Mouse (Mus musculus): Measurements from ENCODE around the gene Snd1. TPM values are rescaled to one million over a fixed set of nuclear protein-coding genes. Genes with fewer than 3 reads are reported as not detected.

The Snd1 gene
- polyA plus RNA-seq, 1 experiment from 2014 or later = 127 TPM

GRCm38 (mm10) chr6:28860922-28861321 is 386.0 kb downstream of the Snd1 start:
- Histone ChIP-seq H3K4me2 (replicated peaks; ENCODE audit: low read depth, low read length) (no peak overlapping the region), H3K4me1 (ENCODE audit: control insufficient read depth, insufficient read depth, low read length) (no peaks in the 10 kb centered on the region; the same call in 1 of the 2 replicates), H3K27me3 (ENCODE audit: control insufficient read depth, insufficient read depth, low read length) (no peaks in the 10 kb centered on the region), H3K9me3 (ENCODE audit: control insufficient read depth, low read length) (no peaks in the 10 kb centered on the region), H3K4me3 (ENCODE audit: low read length) (no peak overlapping the region), H3K9ac (ENCODE audit: low read depth, low read length) (no peak overlapping the region), H3K36me3 (ENCODE audit: control insufficient read depth, insufficient read depth, low read length) (no peaks in the 10 kb centered on the region), H3K27ac (ENCODE audit: low read depth, low read length) (no peak overlapping the region)
- no peak for ATAC-seq (ENCODE audit: low FRiP score, low TSS enrichment)
- 33% methylated on average over 2 of the region's 2 CpGs for WGBS

GRCm38 (mm10) chr6:28862304-28862703 is 387.4 kb downstream of the Snd1 start:
- no peaks in the 10 kb centered on the region; the same call in 1 of the 2 replicates for H3K4me1 ChIP-seq (ENCODE audit: control insufficient read depth, insufficient read depth, low read length)
- no peaks in the 10 kb centered on the region for H3K27me3 ChIP-seq (ENCODE audit: control insufficient read depth, insufficient read depth, low read length)
- no peaks in the 10 kb centered on the region for H3K9me3 ChIP-seq (ENCODE audit: control insufficient read depth, low read length)
- no peaks in the 10 kb centered on the region for H3K36me3 ChIP-seq (ENCODE audit: control insufficient read depth, insufficient read depth, low read length)
- H3K4me3 ChIP-seq (ENCODE audit: low read length) = no peak overlapping the region
- no peak overlapping the region for H3K27ac ChIP-seq (ENCODE audit: low read depth, low read length)
- H3K9ac ChIP-seq (ENCODE audit: low read depth, low read length) = no peak overlapping the region
- 0 out of 2 replicates have a peak, but pooled peaks have one; percentile 26 for ATAC-seq (ENCODE audit: low FRiP score, low TSS enrichment)
- no peak overlapping the region for H3K4me2 ChIP-seq (replicated peaks; ENCODE audit: low read depth, low read length)
- WGBS = 66% methylated on average over 8 of the region's 8 CpGs

DNA sequence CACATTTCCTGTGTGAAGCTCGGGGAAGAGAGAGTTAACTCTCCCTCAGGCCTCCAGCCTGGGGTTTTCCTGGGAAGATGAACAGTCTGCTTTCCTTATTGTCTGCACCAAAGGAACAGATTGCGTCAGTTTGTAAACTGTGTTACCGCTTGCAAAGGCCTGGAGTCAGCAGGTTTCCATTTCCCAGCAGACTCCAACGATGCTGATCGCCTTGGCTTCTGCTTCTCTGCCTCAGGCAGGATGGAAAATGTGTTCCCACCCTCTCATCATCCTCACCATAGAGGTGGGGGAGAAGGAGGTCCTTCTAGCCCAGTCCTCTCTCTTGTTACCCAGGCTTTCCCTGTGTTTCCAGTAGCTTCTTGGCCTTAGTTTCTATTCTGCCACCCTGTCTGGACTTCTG is 389.7 kb downstream of the Snd1 start:
- H3K4me1 ChIP-seq (ENCODE audit: control insufficient read depth, insufficient read depth, low read length) = peaks cover 4% of the 10 kb centered on the region; the same call in 1 of the 2 replicates
- no peaks in the 10 kb centered on the region for H3K27me3 ChIP-seq (ENCODE audit: control insufficient read depth, insufficient read depth, low read length)
- H3K9me3 ChIP-seq (ENCODE audit: control insufficient read depth, low read length) = no peaks in the 10 kb centered on the region
- no peak overlapping the region for H3K4me2 ChIP-seq (replicated peaks; ENCODE audit: low read depth, low read length)
- no peak overlapping the region for H3K27ac ChIP-seq (ENCODE audit: low read depth, low read length)
- H3K36me3 ChIP-seq (ENCODE audit: control insufficient read depth, insufficient read depth, low read length) = no peaks in the 10 kb centered on the region
- no peak for ATAC-seq (ENCODE audit: low FRiP score, low TSS enrichment)
- no peak overlapping the region for H3K4me3 ChIP-seq (ENCODE audit: low read length)
- 57% methylated on average over 5 of the region's 5 CpGs for WGBS
- no peak overlapping the region for H3K9ac ChIP-seq (ENCODE audit: low read depth, low read length)

DNA sequence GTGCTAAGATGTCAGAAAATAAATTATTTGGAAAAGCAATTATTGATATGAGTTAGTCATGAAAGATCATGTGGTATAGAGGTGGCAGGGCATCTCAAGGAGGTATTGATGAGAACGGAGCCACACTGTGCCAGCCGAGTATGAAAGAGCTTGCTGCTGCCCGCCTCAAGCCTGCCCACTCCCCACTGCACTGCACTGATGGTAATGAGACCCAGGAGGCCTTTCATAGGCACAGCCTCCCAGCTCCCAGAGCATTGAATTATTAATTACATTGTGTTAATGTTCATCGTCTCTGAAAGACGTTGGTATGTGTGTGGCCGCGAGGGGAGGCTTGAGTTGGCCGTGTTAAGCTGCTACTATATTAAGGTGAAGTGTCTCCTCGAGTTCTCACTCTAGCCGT is 390.2 kb downstream of the Snd1 start:
- no peak overlapping the region for H3K4me3 ChIP-seq (ENCODE audit: low read length)
- H3K27me3 ChIP-seq (ENCODE audit: control insufficient read depth, insufficient read depth, low read length) = no peaks in the 10 kb centered on the region
- H3K36me3 ChIP-seq (ENCODE audit: control insufficient read depth, insufficient read depth, low read length) = no peaks in the 10 kb centered on the region
- H3K4me1 ChIP-seq (ENCODE audit: control insufficient read depth, insufficient read depth, low read length) = peaks cover 4% of the 10 kb centered on the region; the same call in 1 of the 2 replicates
- no peak for ATAC-seq (ENCODE audit: low FRiP score, low TSS enrichment)
- H3K27ac ChIP-seq (ENCODE audit: low read depth, low read length) = no peak overlapping the region
- WGBS = 85% methylated on average over 10 of the region's 10 CpGs
- H3K9ac ChIP-seq (ENCODE audit: low read depth, low read length) = no peak overlapping the region
- H3K4me2 ChIP-seq (replicated peaks; ENCODE audit: low read depth, low read length) = no peak overlapping the region
- no peaks in the 10 kb centered on the region for H3K9me3 ChIP-seq (ENCODE audit: control insufficient read depth, low read length)

DNA sequence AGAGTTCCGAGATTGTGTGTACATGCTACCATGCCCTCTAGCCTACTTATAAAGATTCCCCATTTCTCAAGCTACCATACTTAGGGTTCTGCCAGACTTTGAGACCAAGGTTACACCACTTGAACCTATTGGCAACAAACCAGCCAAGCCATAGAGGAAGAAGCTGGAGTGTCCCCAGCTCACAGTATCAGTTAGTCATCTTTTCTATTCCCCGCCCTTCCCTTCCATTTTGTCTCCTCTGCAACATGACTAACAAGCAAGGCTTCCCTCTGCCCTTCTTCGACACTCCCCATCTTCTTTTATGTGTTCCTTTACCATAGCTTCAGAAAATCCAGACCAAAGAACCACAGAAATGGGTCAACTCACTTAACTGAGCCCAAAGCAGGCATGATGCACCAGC is 391.3 kb downstream of the Snd1 start:
- Histone ChIP-seq H3K4me3 (ENCODE audit: low read length) (no peak overlapping the region), H3K9me3 (ENCODE audit: control insufficient read depth, low read length) (no peaks in the 10 kb centered on the region), H3K27ac (ENCODE audit: low read depth, low read length) (no peak overlapping the region), H3K27me3 (ENCODE audit: control insufficient read depth, insufficient read depth, low read length) (no peaks in the 10 kb centered on the region), H3K4me2 (replicated peaks; ENCODE audit: low read depth, low read length) (no peak overlapping the region), H3K36me3 (ENCODE audit: control insufficient read depth, insufficient read depth, low read length) (no peaks in the 10 kb centered on the region), H3K9ac (ENCODE audit: low read depth, low read length) (no peak overlapping the region), H3K4me1 (ENCODE audit: control insufficient read depth, insufficient read depth, low read length) (peaks cover 4% of the 10 kb centered on the region; the same call in 1 of the 2 replicates)
- WGBS = 96% methylated on average over 3 of the region's 3 CpGs
- no peak for ATAC-seq (ENCODE audit: low FRiP score, low TSS enrichment)

GRCm38 (mm10) chr6:28867516-28868251 is 392.7 kb downstream of the Snd1 start:
- Histone ChIP-seq H3K36me3 (ENCODE audit: control insufficient read depth, insufficient read depth, low read length) (no peaks in the 10 kb centered on the region; the same call in 1 of the 2 replicates), H3K4me3 (ENCODE audit: low read length) (no peak overlapping the region), H3K27ac (ENCODE audit: low read depth, low read length) (no peak overlapping the region), H3K4me1 (ENCODE audit: control insufficient read depth, insufficient read depth, low read length) (peaks cover 4% of the 10 kb centered on the region; the same call in 1 of the 2 replicates), H3K9me3 (ENCODE audit: control insufficient read depth, low read length) (no peaks in the 10 kb centered on the region), H3K9ac (ENCODE audit: low read depth, low read length) (no peak overlapping the region), H3K4me2 (replicated peaks; ENCODE audit: low read depth, low read length) (no peak overlapping the region), H3K27me3 (ENCODE audit: control insufficient read depth, insufficient read depth, low read length) (no peaks in the 10 kb centered on the region)
- ATAC-seq (ENCODE audit: low FRiP score, low TSS enrichment) = 0 out of 2 replicates have a peak, but pooled peaks have one; percentile 34
- 61% methylated on average over 2 of the region's 2 CpGs for WGBS

DNA sequence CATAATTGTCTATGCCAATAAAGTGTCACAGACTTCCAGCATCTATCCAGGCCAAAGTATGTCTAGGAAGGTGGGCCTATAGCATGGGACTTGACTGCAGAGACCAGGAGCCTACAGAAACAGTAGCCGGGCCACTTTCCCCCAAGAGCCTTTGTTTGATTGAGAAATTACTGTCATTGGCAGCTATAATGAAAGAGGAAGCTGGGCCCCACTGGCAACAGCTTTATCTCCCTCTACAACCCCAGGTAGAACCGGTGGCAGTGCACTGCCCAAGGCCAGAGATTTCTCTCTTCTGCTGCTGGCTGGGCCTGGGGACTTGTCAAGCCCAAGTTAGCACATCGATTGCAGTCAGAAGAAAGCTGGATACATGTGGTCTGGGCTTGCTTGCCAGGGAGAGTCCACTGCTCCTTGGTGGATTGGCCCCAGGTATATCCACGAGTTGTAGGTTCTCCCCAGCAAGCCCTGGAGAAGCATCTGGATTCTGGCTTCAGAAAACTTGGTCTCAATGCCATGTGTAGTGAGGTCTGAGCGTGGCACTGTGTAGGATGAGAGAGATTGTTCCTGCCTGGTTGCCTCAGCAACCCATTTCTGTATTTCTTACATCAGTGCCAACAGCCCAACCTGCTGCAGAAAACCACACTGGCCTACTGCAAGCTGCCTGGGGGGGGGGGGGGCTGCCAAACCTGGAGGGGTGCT is 396.9 kb downstream of the Snd1 start:
- Histone ChIP-seq H3K4me2 (replicated peaks; ENCODE audit: low read depth, low read length) (no peak overlapping the region), H3K36me3 (ENCODE audit: control insufficient read depth, insufficient read depth, low read length) (peaks cover 9% of the 10 kb centered on the region; the same call in 1 of the 2 replicates), H3K9me3 (ENCODE audit: control insufficient read depth, low read length) (no peaks in the 10 kb centered on the region), H3K27ac (ENCODE audit: low read depth, low read length) (no peak overlapping the region), H3K27me3 (ENCODE audit: control insufficient read depth, insufficient read depth, low read length) (no peaks in the 10 kb centered on the region), H3K9ac (ENCODE audit: low read depth, low read length) (no peak overlapping the region), H3K4me1 (ENCODE audit: control insufficient read depth, insufficient read depth, low read length) (peaks cover 21% of the 10 kb centered on the region; the same call in 1 of the 2 replicates), H3K4me3 (ENCODE audit: low read length) (no peak overlapping the region)
- no peak for ATAC-seq (ENCODE audit: low FRiP score, low TSS enrichment)
- WGBS = 85% methylated on average over 5 of the region's 5 CpGs

DNA sequence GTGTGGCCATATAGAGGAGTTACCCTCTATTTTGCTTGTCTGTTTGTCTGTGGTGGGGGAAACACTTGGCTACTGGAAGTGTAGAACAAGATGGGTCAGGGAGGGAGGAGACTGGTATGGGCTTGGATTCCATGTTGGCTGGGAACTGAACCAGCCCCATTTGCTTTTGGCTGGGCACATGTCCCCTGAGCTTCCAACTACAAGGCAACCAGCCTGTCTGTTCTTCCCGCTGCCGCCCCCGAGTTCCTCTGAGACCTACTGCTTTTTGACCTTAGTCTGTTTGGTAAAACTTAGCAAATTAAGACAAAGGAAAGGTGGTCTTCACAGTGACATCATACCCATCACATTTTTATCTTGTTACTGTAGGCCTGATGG is 397.5 kb downstream of the Snd1 start:
- 90% methylated on average over 3 of the region's 3 CpGs for WGBS
- Histone ChIP-seq H3K4me1 (ENCODE audit: control insufficient read depth, insufficient read depth, low read length) (peaks cover 21% of the 10 kb centered on the region; the same call in 1 of the 2 replicates), H3K36me3 (ENCODE audit: control insufficient read depth, insufficient read depth, low read length) (peaks cover 10% of the 10 kb centered on the region; the same call in 1 of the 2 replicates), H3K4me3 (ENCODE audit: low read length) (no peak overlapping the region), H3K9ac (ENCODE audit: low read depth, low read length) (no peak overlapping the region), H3K9me3 (ENCODE audit: control insufficient read depth, low read length) (no peaks in the 10 kb centered on the region), H3K27ac (ENCODE audit: low read depth, low read length) (no peak overlapping the region), H3K4me2 (replicated peaks; ENCODE audit: low read depth, low read length) (no peak overlapping the region), H3K27me3 (ENCODE audit: control insufficient read depth, insufficient read depth, low read length) (no peaks in the 10 kb centered on the region)
- no peak for ATAC-seq (ENCODE audit: low FRiP score, low TSS enrichment)

- Histone ChIP-seq H3K36me3 (ENCODE audit: control insufficient read depth, insufficient read depth, low read length) (peaks cover 10% of the 10 kb centered on the region; the same call in 1 of the 2 replicates), H3K4me2 (replicated peaks; ENCODE audit: low read depth, low read length) (no peak overlapping the region), H3K27ac (ENCODE audit: low read depth, low read length) (no peak overlapping the region), H3K9ac (ENCODE audit: low read depth, low read length) (no peak overlapping the region), H3K4me3 (ENCODE audit: low read length) (no peak overlapping the region), H3K9me3 (ENCODE audit: control insufficient read depth, low read length) (no peaks in the 10 kb centered on the region), H3K4me1 (ENCODE audit: control insufficient read depth, insufficient read depth, low read length) (peaks cover 16% of the 10 kb centered on the region; the same call in 1 of the 2 replicates), H3K27me3 (ENCODE audit: control insufficient read depth, insufficient read depth, low read length) (no peaks in the 10 kb centered on the region)
- ATAC-seq (ENCODE audit: low FRiP score, low TSS enrichment) = no peak
- WGBS = 54% methylated on average over 11 of the region's 11 CpGs
These were observed 399.1 kb downstream of the Snd1 start for GRCm38 (mm10) chr6:28874053-28874452.
